Mouse (Mus musculus) adrenal gland, postnatal 25 days (tissue): ENCODE results near the gene Gmeb1. TPM values are rescaled to one million over a fixed set of nuclear protein-coding genes. Genes with fewer than 3 reads are reported as not detected.

Experiments
- microRNA-seq, 2 experiments: library from miRNA; unstranded; fragments of <30 nt; microRNA quantifications; one replicate each; pipeline ENCODE4 v1.2.0; 2021
- total RNA-seq: library from RNA; stranded (reverse); gene quantifications from 2 replicates; pipeline ENCODE4 v1.2.3, GENCODE M21; 2021

The Gmeb1 gene
- total RNA-seq, 1 experiment from 2014 or later = 21.8 TPM

Small RNAs within 50 kb of the gene (microRNA-seq; reads per million reads assigned to microRNA genes)
- gene Gm22033 = 0 reads per million in 2 experiments

Other genes with a start within 250 kb of the Gmeb1 start
- gene Gm10300, start 186.9 kb downstream of the Gmeb1 start, total RNA-seq = 0.61 TPM in 1 of 2 replicates, not detected in the other
- gene Epb41, start 186.3 kb downstream of the Gmeb1 start, total RNA-seq = 65.5 and 70.8 TPM in 2 replicates
- gene Oprd1, start 117.1 kb downstream of the Gmeb1 start, total RNA-seq = 1.1 TPM in 2 replicates
- 50.8 and 51.0 TPM in 2 replicates for gene Ythdf2, start 49.3 kb downstream of the Gmeb1 start, total RNA-seq
- 29.1 and 30.4 TPM in 2 replicates for gene Taf12, start 12.8 kb upstream of the Gmeb1 start, total RNA-seq
- 1.8 TPM in 1 of 2 replicates, not detected in the other for gene Rab42, start 41.8 kb upstream of the Gmeb1 start, total RNA-seq
- 35.6 and 37.0 TPM in 2 replicates for gene Trnau1ap, start 67.9 kb upstream of the Gmeb1 start, total RNA-seq
- 17.8 and 22.0 TPM in 2 replicates for gene Rcc1, start 92.0 kb upstream of the Gmeb1 start, total RNA-seq
- gene Phactr4, start 160.9 kb upstream of the Gmeb1 start, total RNA-seq = 60.0 and 69.8 TPM in 2 replicates
- gene Med18, start 202.3 kb upstream of the Gmeb1 start, total RNA-seq = 9.4 and 10.7 TPM in 2 replicates
- gene Sesn2, start 248.9 kb upstream of the Gmeb1 start, total RNA-seq = 20.6 and 24.1 TPM in 2 replicates